Mouse (Mus musculus): ENCODE data around the gene Cald1. TPM values are rescaled to one million over a fixed set of nuclear protein-coding genes. Genes with fewer than 3 reads are reported as not detected.

Gene Cald1
- polyA plus RNA-seq, 1 experiment from 2014 or later = 58.5 TPM

DNA sequence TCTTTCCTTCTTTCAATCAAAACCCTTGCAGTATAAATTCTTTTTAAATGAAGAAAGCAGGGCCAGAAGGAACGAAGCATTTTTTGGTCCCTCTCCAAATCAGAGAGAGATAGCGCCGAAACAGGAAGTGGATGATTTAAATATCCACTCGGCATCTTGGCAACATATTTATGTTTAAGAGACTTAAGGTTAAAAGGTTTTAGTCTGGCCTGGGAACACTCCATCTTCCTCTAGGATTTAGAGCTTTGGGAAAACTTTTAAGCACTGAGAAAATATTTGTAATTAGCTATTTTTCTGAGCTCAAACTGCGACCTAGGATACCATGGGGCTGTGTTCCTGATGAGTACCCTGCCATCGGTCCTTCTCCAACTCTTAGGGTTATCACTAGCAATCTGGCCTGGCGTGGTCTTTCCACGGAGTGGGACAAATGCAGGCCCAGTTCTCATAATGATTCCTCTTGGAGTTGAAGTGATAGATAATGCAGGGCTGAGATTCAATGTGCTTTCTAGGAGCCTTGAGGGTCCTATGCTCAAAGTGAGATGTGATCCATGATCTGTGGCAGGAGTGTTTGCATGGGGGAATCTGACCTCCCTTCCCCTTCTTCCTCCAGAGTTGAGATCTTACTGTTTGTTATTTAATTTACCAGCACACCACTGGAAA is 28.4 kb downstream of the Cald1 start:
- ATAC-seq = no peak
- Histone ChIP-seq H3K9me3 (ENCODE audit: control insufficient read depth, low read length) (no peaks in the 10 kb centered on the region), H3K27ac (ENCODE audit: low read length) (no peak overlapping the region), H3K4me2 (ENCODE audit: low read length) (no peak overlapping the region), H3K9ac (replicated peaks; ENCODE audit: low read depth, low read length) (no peak overlapping the region), H3K36me3 (ENCODE audit: control insufficient read depth, insufficient read depth) (no peaks in the 10 kb centered on the region), H3K4me3 (replicated peaks; ENCODE audit: low read length) (no peak overlapping the region), H3K4me1 (replicated peaks; ENCODE audit: control insufficient read depth, insufficient read depth, low read length) (no peaks in the 10 kb centered on the region), H3K27me3 (replicated peaks; ENCODE audit: control insufficient read depth, insufficient read depth, low read length) (no peaks in the 10 kb centered on the region)
- 74% methylated on average over 8 of the region's 8 CpGs for WGBS

DNA sequence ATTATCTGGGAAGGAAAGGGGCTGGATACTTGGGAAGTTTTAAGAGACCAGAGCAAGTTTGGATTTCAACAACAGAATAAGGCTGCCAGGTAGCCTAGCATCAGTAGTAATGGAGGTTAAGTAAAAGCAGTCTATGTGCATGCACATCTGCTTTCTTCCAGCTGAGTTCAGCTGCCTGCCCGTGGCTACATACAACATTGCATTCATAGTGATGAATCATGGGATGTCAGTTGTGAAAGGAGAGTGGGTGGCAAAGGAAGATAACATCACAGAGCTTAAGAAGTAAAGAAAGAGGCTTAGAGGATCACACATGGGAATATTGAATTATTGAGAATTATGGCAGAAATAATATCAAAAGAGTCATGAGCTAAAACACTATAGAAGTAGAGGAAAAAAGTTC is 29.8 kb downstream of the Cald1 start:
- no peak overlapping the region for H3K27ac ChIP-seq (ENCODE audit: low read length)
- H3K9ac ChIP-seq (replicated peaks; ENCODE audit: low read depth, low read length) = no peak overlapping the region
- ATAC-seq = no peak
- H3K4me2 ChIP-seq (ENCODE audit: low read length) = no peak overlapping the region
- no peaks in the 10 kb centered on the region for H3K36me3 ChIP-seq (ENCODE audit: control insufficient read depth, insufficient read depth)
- WGBS = 80% methylated on average over 1 of the region's 1 CpGs
- no peaks in the 10 kb centered on the region for H3K9me3 ChIP-seq (ENCODE audit: control insufficient read depth, low read length)
- H3K4me3 ChIP-seq (replicated peaks; ENCODE audit: low read length) = no peak overlapping the region
- H3K4me1 ChIP-seq (replicated peaks; ENCODE audit: control insufficient read depth, insufficient read depth, low read length) = no peaks in the 10 kb centered on the region
- H3K27me3 ChIP-seq (replicated peaks; ENCODE audit: control insufficient read depth, insufficient read depth, low read length) = no peaks in the 10 kb centered on the region

DNA sequence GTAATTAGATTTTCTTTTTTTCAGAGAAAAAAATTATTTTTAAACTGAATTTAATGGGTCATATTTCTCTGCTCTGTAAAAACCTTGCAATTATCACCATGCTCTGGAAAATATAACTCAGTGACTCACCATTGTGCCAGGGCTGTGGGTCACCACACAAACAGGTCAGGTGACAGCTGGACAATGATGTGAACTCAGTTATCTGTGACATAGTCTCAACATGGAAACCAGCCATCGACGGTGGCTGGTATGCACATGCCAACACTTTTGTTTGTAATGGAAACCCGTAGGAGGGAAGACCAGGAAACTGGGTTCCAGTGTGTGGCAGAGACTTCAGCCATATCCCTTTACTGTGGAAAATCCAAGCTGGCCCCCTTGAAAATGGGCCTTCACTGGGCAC is 35.5 kb downstream of the Cald1 start:
- Histone ChIP-seq H3K27me3 (replicated peaks; ENCODE audit: control insufficient read depth, insufficient read depth, low read length) (no peaks in the 10 kb centered on the region), H3K4me3 (replicated peaks; ENCODE audit: low read length) (no peak overlapping the region), H3K4me2 (ENCODE audit: low read length) (no peak overlapping the region), H3K27ac (ENCODE audit: low read length) (no peak overlapping the region), H3K9me3 (ENCODE audit: control insufficient read depth, low read length) (no peaks in the 10 kb centered on the region), H3K36me3 (ENCODE audit: control insufficient read depth, insufficient read depth) (no peaks in the 10 kb centered on the region), H3K4me1 (replicated peaks; ENCODE audit: control insufficient read depth, insufficient read depth, low read length) (peaks cover 3% of the 10 kb centered on the region; the same call in 1 of the 2 replicates), H3K9ac (replicated peaks; ENCODE audit: low read depth, low read length) (no peak overlapping the region)
- no peak for ATAC-seq
- 70% methylated on average over 3 of the region's 3 CpGs for WGBS

DNA sequence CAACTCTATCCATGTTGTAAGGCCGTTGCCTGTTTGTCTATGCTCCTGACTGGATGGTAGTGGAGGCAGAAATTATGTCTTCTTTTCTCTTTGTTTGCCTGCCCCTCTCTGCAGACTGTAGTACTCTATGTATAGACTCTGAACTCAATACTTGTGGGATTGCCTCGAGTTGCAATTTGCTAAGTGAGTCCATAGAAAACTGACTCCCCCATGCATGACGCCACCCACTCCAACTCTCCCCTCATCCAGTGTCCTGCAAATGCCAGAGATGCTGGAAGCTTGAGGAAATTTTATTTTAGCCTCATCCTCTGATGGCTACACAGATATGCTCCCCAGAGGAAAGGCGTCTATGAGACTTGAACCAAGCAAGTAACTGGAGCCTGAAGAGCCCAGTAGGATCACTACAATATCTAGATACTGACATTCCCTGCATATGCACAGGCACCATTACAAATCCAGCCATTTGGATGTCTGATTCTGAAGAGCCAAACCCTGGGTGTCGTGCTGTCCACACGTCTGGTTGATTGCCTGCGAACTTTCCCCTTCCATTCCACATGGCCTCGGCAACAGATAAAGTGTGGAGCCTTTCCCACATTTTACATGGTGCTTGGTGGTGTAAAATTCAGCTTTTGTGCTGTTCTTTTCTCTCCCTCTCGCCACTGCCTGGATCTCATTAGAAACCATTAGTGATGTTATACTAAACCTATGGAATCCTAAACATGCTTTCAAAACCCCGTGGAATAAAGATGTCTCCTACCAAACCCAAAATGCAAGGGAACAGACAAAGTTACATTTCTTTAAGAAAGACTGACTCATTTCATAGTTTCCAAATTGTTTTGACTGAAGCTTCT is 39.5 kb downstream of the Cald1 start:
- 48% methylated on average over 10 of the region's 10 CpGs for WGBS
- Histone ChIP-seq H3K4me2 (ENCODE audit: low read length) (no peak overlapping the region), H3K4me3 (replicated peaks; ENCODE audit: low read length) (no peak overlapping the region), H3K27me3 (replicated peaks; ENCODE audit: control insufficient read depth, insufficient read depth, low read length) (no peaks in the 10 kb centered on the region), H3K36me3 (ENCODE audit: control insufficient read depth, insufficient read depth) (no peaks in the 10 kb centered on the region), H3K27ac (ENCODE audit: low read length) (no peak overlapping the region), H3K4me1 (replicated peaks; ENCODE audit: control insufficient read depth, insufficient read depth, low read length) (peaks cover 3% of the 10 kb centered on the region; the same call in 1 of the 2 replicates), H3K9me3 (ENCODE audit: control insufficient read depth, low read length) (no peaks in the 10 kb centered on the region), H3K9ac (replicated peaks; ENCODE audit: low read depth, low read length) (no peak overlapping the region)
- no peak for ATAC-seq

DNA sequence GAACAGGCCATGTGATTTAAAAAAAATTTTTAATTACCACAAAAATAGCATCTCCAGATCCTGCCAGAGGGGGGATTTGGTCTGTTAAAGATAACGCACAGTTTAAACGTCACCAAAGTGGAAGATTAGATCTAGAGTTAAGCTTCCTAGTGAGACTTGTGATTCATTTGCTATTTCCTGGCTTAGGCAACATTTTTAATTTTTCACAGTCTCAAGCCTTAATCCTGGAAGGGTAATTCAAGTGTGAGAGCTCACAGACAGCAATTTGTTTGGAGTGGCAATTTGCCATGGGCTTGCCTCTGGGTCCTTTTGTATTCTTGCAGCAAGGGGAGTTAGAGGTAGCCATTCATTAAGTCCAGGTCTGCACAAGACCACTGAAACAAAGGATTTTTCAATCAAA is 40.4 kb downstream of the Cald1 start:
- Histone ChIP-seq H3K9me3 (ENCODE audit: control insufficient read depth, low read length) (no peaks in the 10 kb centered on the region), H3K4me1 (replicated peaks; ENCODE audit: control insufficient read depth, insufficient read depth, low read length) (peaks cover 3% of the 10 kb centered on the region; the same call in 1 of the 2 replicates), H3K36me3 (ENCODE audit: control insufficient read depth, insufficient read depth) (no peaks in the 10 kb centered on the region), H3K4me3 (replicated peaks; ENCODE audit: low read length) (no peak overlapping the region), H3K27ac (ENCODE audit: low read length) (no peak overlapping the region), H3K9ac (replicated peaks; ENCODE audit: low read depth, low read length) (no peak overlapping the region), H3K4me2 (ENCODE audit: low read length) (no peak overlapping the region), H3K27me3 (replicated peaks; ENCODE audit: control insufficient read depth, insufficient read depth, low read length) (no peaks in the 10 kb centered on the region)
- no peak for ATAC-seq
- WGBS = 7% methylated on average over 2 of the region's 2 CpGs

DNA sequence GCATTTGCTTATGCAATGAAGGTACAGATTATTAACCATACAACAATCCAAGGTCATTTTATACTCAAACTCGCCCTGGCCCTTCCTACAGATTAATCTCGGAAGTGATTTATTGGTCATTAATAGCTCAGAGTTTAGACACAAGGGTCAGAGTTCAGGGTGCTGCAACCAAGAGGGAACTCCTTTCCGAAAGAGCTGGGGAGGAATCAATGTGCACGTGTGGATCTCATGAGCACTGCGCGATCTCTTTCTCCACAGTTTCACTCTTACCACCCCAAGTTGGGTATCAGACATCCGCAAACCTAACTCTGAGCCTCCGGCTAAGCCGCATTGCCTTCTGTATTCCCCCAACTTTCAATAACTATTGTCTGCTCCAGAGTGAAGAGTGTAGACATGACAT is 41.9 kb downstream of the Cald1 start:
- H3K27me3 ChIP-seq (replicated peaks; ENCODE audit: control insufficient read depth, insufficient read depth, low read length) = no peaks in the 10 kb centered on the region
- H3K27ac ChIP-seq (ENCODE audit: low read length) = no peak overlapping the region
- peaks cover 3% of the 10 kb centered on the region; the same call in 1 of the 2 replicates for H3K4me1 ChIP-seq (replicated peaks; ENCODE audit: control insufficient read depth, insufficient read depth, low read length)
- no peaks in the 10 kb centered on the region for H3K36me3 ChIP-seq (ENCODE audit: control insufficient read depth, insufficient read depth)
- H3K9ac ChIP-seq (replicated peaks; ENCODE audit: low read depth, low read length) = no peak overlapping the region
- no peak for ATAC-seq
- no peaks in the 10 kb centered on the region for H3K9me3 ChIP-seq (ENCODE audit: control insufficient read depth, low read length)
- no peak overlapping the region for H3K4me2 ChIP-seq (ENCODE audit: low read length)
- 90% methylated on average over 9 of the region's 9 CpGs for WGBS
- no peak overlapping the region for H3K4me3 ChIP-seq (replicated peaks; ENCODE audit: low read length)

DNA sequence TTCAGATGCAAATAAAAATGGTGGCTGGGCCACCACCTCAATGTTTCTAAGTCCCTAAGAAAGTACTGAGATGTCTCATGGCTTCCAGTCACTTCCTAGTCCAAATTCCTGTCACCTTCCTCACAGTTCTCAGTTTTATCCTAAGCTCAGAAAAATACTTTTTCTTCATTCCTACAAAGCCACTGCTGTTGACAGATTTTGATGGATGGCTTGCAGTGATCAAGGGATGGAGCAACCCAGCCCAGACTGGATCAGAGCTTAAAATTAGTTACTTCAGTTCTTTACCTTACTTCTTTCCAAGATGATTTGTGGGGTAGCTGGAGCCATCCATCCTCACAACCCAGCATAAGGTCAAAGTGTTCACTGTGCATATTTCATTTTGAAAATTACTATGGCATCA is 42.8 kb downstream of the Cald1 start:
- H3K36me3 ChIP-seq (ENCODE audit: control insufficient read depth, insufficient read depth) = no peaks in the 10 kb centered on the region
- no peak overlapping the region for H3K4me2 ChIP-seq (ENCODE audit: low read length)
- no peaks in the 10 kb centered on the region for H3K9me3 ChIP-seq (ENCODE audit: control insufficient read depth, low read length)
- ATAC-seq = no peak
- H3K4me1 ChIP-seq (replicated peaks; ENCODE audit: control insufficient read depth, insufficient read depth, low read length) = peaks cover 3% of the 10 kb centered on the region; the same call in 1 of the 2 replicates
- no peak overlapping the region for H3K9ac ChIP-seq (replicated peaks; ENCODE audit: low read depth, low read length)
- H3K27me3 ChIP-seq (replicated peaks; ENCODE audit: control insufficient read depth, insufficient read depth, low read length) = no peaks in the 10 kb centered on the region
- H3K27ac ChIP-seq (ENCODE audit: low read length) = no peak overlapping the region
- no peak overlapping the region for H3K4me3 ChIP-seq (replicated peaks; ENCODE audit: low read length)

DNA sequence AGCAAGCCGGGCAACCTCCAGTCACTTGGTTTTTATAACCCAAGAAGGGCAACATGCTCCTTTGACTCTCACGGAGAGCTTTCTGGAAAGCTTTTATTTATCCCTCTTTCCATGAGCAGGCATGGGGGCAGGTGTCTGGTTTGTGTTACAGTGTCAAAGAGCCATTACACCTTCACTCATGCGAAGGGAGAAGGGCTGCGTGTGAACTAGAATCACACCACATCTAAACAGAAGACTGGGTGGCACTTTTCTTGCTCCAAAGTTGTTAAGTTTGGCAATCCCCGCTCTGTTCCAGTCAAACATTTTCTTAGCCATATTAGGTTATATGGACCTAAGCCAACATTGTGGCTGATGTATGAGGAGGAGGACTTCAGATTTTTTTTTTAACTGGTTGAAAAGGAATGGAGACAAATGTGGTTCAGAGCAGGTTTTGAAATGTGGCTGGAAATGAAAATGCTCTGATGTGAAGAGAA is 43.8 kb downstream of the Cald1 start:
- H3K9ac ChIP-seq (replicated peaks; ENCODE audit: low read depth, low read length) = no peak overlapping the region
- H3K9me3 ChIP-seq (ENCODE audit: control insufficient read depth, low read length) = no peaks in the 10 kb centered on the region
- H3K27ac ChIP-seq (ENCODE audit: low read length) = no peak overlapping the region
- peaks cover 3% of the 10 kb centered on the region; the same call in 1 of the 2 replicates for H3K4me1 ChIP-seq (replicated peaks; ENCODE audit: control insufficient read depth, insufficient read depth, low read length)
- ATAC-seq = no peak
- H3K36me3 ChIP-seq (ENCODE audit: control insufficient read depth, insufficient read depth) = no peaks in the 10 kb centered on the region
- 77% methylated on average over 5 of the region's 5 CpGs for WGBS
- H3K4me2 ChIP-seq (ENCODE audit: low read length) = no peak overlapping the region
- no peak overlapping the region for H3K4me3 ChIP-seq (replicated peaks; ENCODE audit: low read length)
- no peaks in the 10 kb centered on the region for H3K27me3 ChIP-seq (replicated peaks; ENCODE audit: control insufficient read depth, insufficient read depth, low read length)

DNA sequence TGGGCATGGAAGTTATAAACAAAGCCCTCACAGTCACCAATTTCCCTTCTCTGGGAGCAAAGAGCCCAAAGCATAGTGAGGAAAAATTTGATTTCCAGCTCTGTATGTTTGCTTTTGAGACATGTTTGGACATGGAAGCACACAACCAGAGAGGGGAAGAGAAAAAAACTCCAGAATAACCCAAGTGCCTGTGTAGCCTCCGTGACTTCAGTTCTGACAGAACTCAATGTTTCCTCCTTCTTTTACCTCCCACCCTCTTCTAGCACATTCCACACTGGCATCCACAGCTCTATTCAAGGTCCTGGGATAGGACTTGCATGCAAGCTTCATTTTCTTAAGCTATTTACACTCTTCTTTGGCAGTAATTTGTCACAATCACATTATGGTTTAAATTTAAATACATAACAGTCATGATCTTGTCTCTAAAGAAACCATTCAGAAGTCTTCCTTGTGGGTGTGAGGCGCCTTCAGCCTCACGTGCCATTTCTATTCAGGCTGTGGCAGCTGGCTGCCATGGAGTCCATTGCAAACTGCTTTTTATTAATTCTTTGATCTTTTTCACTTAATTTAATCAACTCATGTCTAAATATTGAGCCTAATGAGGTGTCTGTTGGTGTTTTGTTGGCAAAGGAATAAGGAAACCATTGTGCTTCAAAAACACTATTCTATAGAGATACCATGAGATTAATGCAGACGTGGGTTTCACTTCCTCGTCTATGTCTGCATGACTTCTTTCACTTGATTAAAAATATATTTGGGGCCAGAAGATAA is 49.9 kb downstream of the Cald1 start:
- H3K4me2 ChIP-seq (ENCODE audit: low read length) = no peak overlapping the region
- H3K9me3 ChIP-seq (ENCODE audit: control insufficient read depth, low read length) = no peaks in the 10 kb centered on the region
- H3K9ac ChIP-seq (replicated peaks; ENCODE audit: low read depth, low read length) = no peak overlapping the region
- WGBS = 15% methylated on average over 5 of the region's 5 CpGs
- H3K27ac ChIP-seq (ENCODE audit: low read length) = no peak overlapping the region
- no peak for ATAC-seq
- no peaks in the 10 kb centered on the region; the same call in 1 of the 2 replicates for H3K27me3 ChIP-seq (replicated peaks; ENCODE audit: control insufficient read depth, insufficient read depth, low read length)
- 0 out of 2 replicates have a peak, but pooled peaks cover 2% of the 10 kb centered on the region for H3K4me1 ChIP-seq (replicated peaks; ENCODE audit: control insufficient read depth, insufficient read depth, low read length)
- no peaks in the 10 kb centered on the region for H3K36me3 ChIP-seq (ENCODE audit: control insufficient read depth, insufficient read depth)
- no peak overlapping the region for H3K4me3 ChIP-seq (replicated peaks; ENCODE audit: low read length)
